Mouse (Mus musculus): ENCODE results near the gene Unc5b. TPM values are rescaled to one million over a fixed set of nuclear protein-coding genes. Genes with fewer than 3 reads are reported as not detected.

Unc5b gene
- total and polyA plus RNA-seq, 3 experiments = 0.04 to 0.21 (median 0.06) TPM

DNA sequence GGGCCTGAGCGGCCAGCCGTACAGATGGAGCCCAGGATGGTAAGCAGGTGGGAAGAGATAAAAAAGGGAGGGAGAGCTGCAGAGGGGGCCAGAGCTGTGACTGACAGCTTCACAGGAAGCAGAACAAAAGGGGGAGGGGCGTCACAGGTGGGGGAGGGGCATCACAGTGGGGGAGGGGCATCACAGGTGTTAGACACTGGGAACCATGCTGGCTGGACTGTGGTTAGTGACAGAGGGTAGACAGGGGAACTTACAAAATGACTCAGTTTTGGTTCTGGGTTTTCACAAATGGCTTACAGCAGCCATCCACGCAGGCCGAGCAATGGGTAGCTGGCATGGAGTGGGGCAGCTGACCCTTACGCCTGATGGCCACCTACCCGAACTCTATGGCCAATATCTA, 89.9 kb downstream of the Unc5b start:
- H3K4me3 ChIP-seq (replicated peaks in 1 of 3; ENCODE audit: low read depth in 2 of 3, low read length in 2 of 3, poor library complexity in 1 of 3) = no peak overlapping the region
- H3K79me2 ChIP-seq (replicated peaks; ENCODE audit: control insufficient read depth, extremely low read depth, insufficient read depth, poor library complexity, severe bottlenecking) = no peaks in the 10 kb centered on the region; the same call in none of the 2 replicates
- peak overlapping the region; percentile 82 for H3K27ac ChIP-seq (ENCODE audit: insufficient read depth, low read depth)
- peak; percentile 86 for DNase-seq (ENCODE audit: extremely low read depth)
- peaks cover 4% of the 10 kb centered on the region for H3K9me3 ChIP-seq (replicated peaks; ENCODE audit: low read length)
- TF ChIP-seq RAD21 (IDR thresholded peaks at IDR 0.05; ENCODE audit: low read depth, low read length) = peak; percentile 0
- peak; percentile 42; the same call in 1 of the 2 replicates for TF ChIP-seq NRF1 (IDR thresholded peaks at IDR 0.05; ENCODE audit: low read depth, low read length)
- TF ChIP-seq MAZ (IDR thresholded peaks at IDR 0.05; ENCODE audit: low read depth, low read length) = peak; percentile 75
- TF ChIP-seq ETS1 (conservative IDR thresholded peaks at IDR 0.05; ENCODE audit: low read depth, low read length) = peak; percentile 93
- peak; percentile 67; the same call in 1 of the 2 replicates for TF ChIP-seq MXI1 (IDR thresholded peaks at IDR 0.05; ENCODE audit: low read depth, low read length)
- TF ChIP-seq KAT2A (IDR thresholded peaks at IDR 0.05; ENCODE audit: insufficient replicate concordance, low read length) = no peak
- TF ChIP-seq CHD2 (IDR thresholded peaks at IDR 0.05; ENCODE audit: low read length) = peak; percentile 98
- TF ChIP-seq MAX (IDR thresholded peaks at IDR 0.05; ENCODE audit: low read length) = peak; percentile 84
- TF ChIP-seq TBP (conservative IDR thresholded peaks at IDR 0.05; ENCODE audit: low read depth, low read length) = 0 out of 2 replicates have a peak, but pooled peaks have one; percentile 51
- no peak for TF ChIP-seq E2F4 (IDR thresholded peaks at IDR 0.05; ENCODE audit: insufficient replicate concordance, low read depth, low read length)
- TF ChIP-seq EP300 (IDR thresholded peaks at IDR 0.05; ENCODE audit: low read length) = peak; percentile 96
- no peak for TF ChIP-seq USF1 (IDR thresholded peaks at IDR 0.05; ENCODE audit: low read depth, low read length)
- peak; percentile 98 for TF ChIP-seq IRF4 (IDR thresholded peaks at IDR 0.05; ENCODE audit: low read depth, low read length)
- peak; percentile 45; the same call in 1 of the 2 replicates for TF ChIP-seq POLR2A (IDR thresholded peaks at IDR 0.05; ENCODE audit: low read depth, low read length)
- TF ChIP-seq NELFE (IDR thresholded peaks at IDR 0.05; ENCODE audit: low read depth, low read length) = no peak
- peak; percentile 87 for TF ChIP-seq JUND (conservative IDR thresholded peaks at IDR 0.05; ENCODE audit: low read depth, low read length)
- TF ChIP-seq BHLHE40 (IDR thresholded peaks at IDR 0.05; ENCODE audit: low read depth, low read length) = peak; percentile 75
- TF ChIP-seq PAX5 (IDR thresholded peaks at IDR 0.05; ENCODE audit: low read length) = no peak
- TF ChIP-seq ELF1 (IDR thresholded peaks at IDR 0.05; ENCODE audit: low read depth, low read length) = peak; percentile 55
- TF ChIP-seq GABPA (IDR thresholded peaks at IDR 0.05; ENCODE audit: insufficient replicate concordance, low read depth, low read length) = no peak
- no peak for TF ChIP-seq USF2 (conservative IDR thresholded peaks at IDR 0.05; ENCODE audit: low read depth, low read length)
- TF ChIP-seq HCFC1 (IDR thresholded peaks at IDR 0.05; ENCODE audit: low read depth, low read length) = peak; percentile 45; the same call in 1 of the 2 replicates
- TF ChIP-seq MAFK (IDR thresholded peaks at IDR 0.05; ENCODE audit: insufficient replicate concordance, low read length) = peak; percentile 67; the same call in 1 of the 2 replicates
- TF ChIP-seq ZNF384 (IDR thresholded peaks at IDR 0.05; ENCODE audit: low read depth, low read length) = no peak
- TF ChIP-seq CHD1 (IDR thresholded peaks at IDR 0.05; ENCODE audit: low read depth, low read length) = 0 out of 2 replicates have a peak, but pooled peaks have one; percentile 24
- TF ChIP-seq ZKSCAN1 (IDR thresholded peaks at IDR 0.05; ENCODE audit: borderline replicate concordance, low read depth, low read length) = no peak
- no peak for TF ChIP-seq CTCF (conservative IDR thresholded peaks at IDR 0.05 in 1 of 2, IDR thresholded peaks at IDR 0.05 in 1 of 2; ENCODE audit: low read depth in 2 of 2, low read length in 2 of 2)
- peak; percentile 84 for TF ChIP-seq MEF2A (IDR thresholded peaks at IDR 0.05; ENCODE audit: borderline replicate concordance, low read depth, low read length)
- TF ChIP-seq TCF12 (IDR thresholded peaks at IDR 0.05; ENCODE audit: low read depth, low read length) = peak; percentile 99
- TF ChIP-seq UBTF (IDR thresholded peaks at IDR 0.05; ENCODE audit: low read depth, low read length) = no peak
- TF ChIP-seq ZC3H11A (IDR thresholded peaks at IDR 0.05; ENCODE audit: low read depth, low read length) = no peak
- TF ChIP-seq SIN3A (IDR thresholded peaks at IDR 0.05; ENCODE audit: low read length) = no peak; the same call in 1 of the 2 replicates
- TF ChIP-seq ZMIZ1 (IDR thresholded peaks at IDR 0.05; ENCODE audit: low read depth, low read length) = peak; percentile 40; the same call in 1 of the 2 replicates
- TF ChIP-seq RCOR1 (conservative IDR thresholded peaks at IDR 0.05; ENCODE audit: low read depth, low read length) = peak; percentile 90
- TF ChIP-seq SMC3 (IDR thresholded peaks at IDR 0.05; ENCODE audit: low read depth, low read length) = peak; percentile 26
- peak; percentile 84 for TF ChIP-seq JUN (IDR thresholded peaks at IDR 0.05; ENCODE audit: insufficient read depth, low read depth, low read length)
- no peak for TF ChIP-seq POLR2AphosphoS2 (IDR thresholded peaks at IDR 0.05; ENCODE audit: low read depth, low read length)
- TF ChIP-seq MYC (IDR thresholded peaks at IDR 0.05; ENCODE audit: low read depth, low read length) = peak; percentile 91
- peaks cover 79 to 95% of the 10 kb centered on the region in 2 experiments for H3K4me1 ChIP-seq (ENCODE audit: control insufficient read depth in 1 of 2, insufficient read depth in 2 of 2)
- peak overlapping the region; percentile 38; the same call in 1 of the 2 replicates for H3K4me2 ChIP-seq (ENCODE audit: insufficient read depth, low read depth, poor library complexity, severe bottlenecking)
- in situ Hi-C loops (cut with MboI; ENCODE audit: low pct_ligation_motif_present, low pct_unique_long_range_greater_than_20kb, low sequenced_read_pairs) = no loop called here
- no peak overlapping the region for H3K9ac ChIP-seq (ENCODE audit: insufficient read depth, low read depth)
- dilution Hi-C loops (cut with MboI; ENCODE audit: extremely low pct_ligation_motif_present, extremely low pct_unique_long_range_greater_than_20kb, low sequenced_read_pairs) = no loop called here
- no peaks in the 10 kb centered on the region for H3K27me3 ChIP-seq (replicated peaks)
- H3K36me3 ChIP-seq (replicated peaks in 1 of 2; ENCODE audit: control insufficient read depth in 1 of 2, insufficient read depth in 1 of 2, low read length in 1 of 2) = peaks cover 6 to 38% of the 10 kb centered on the region in 2 experiments
